Mouse (Mus musculus): ENCODE measurements around the gene Kcna1. TPM values are rescaled to one million over a fixed set of nuclear protein-coding genes. Genes with fewer than 3 reads are reported as not detected.

Gene Kcna1
- polyA plus RNA-seq, 1 experiment from 2014 or later: 0.38 TPM

DNA sequence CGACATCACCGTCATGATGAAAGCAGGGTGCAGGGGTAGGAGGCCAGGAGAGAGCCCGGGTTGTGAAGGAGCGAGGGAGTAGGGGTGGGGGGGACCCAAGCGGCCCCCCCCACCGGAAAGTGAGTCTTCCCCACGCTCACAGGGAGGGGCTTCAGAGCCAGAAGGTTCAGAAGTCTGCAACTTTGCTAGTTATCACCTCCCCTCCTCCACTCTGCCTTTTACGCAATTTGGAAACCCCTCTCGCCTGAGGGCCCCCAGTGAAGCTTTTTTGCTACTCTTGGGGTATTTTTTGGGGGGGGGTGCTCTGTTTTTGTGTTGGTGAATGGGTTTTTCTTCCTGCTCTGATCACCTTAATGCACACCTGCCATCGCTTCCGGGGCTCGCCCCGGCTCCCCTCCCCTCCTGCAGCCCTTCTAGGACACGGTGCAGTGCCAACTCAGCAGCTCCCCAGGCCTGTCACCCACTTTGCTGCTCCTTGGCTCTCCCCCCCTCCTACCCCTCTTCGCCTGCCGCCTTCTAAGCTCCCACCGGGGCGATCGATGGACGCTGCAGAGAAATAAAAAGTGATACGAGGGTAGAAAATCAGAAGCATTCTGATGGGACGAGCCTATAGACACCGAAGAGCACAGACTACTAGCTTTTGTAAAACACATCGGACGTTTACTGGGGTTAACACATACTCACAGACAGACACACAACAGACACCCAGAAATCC lies 2.7 kb downstream of the Kcna1 start:
- no peak overlapping the region for H3K9ac ChIP-seq
- H3K4me3 ChIP-seq (replicated peaks): peak overlapping the region; percentile 45
- H3K4me1 ChIP-seq (replicated peaks): peaks cover 28% of the 10 kb centered on the region
- no peaks in the 10 kb centered on the region for H3K36me3 ChIP-seq
- no peak for ATAC-seq
- H3K27ac ChIP-seq: no peak overlapping the region
- H3K9me3 ChIP-seq: no peaks in the 10 kb centered on the region
- H3K4me2 ChIP-seq (replicated peaks): peak overlapping the region; percentile 97
- H3K27me3 ChIP-seq (replicated peaks): peaks cover 60% of the 10 kb centered on the region
- under 1% methylated on average over 25 of the region's 25 CpGs for WGBS

DNA sequence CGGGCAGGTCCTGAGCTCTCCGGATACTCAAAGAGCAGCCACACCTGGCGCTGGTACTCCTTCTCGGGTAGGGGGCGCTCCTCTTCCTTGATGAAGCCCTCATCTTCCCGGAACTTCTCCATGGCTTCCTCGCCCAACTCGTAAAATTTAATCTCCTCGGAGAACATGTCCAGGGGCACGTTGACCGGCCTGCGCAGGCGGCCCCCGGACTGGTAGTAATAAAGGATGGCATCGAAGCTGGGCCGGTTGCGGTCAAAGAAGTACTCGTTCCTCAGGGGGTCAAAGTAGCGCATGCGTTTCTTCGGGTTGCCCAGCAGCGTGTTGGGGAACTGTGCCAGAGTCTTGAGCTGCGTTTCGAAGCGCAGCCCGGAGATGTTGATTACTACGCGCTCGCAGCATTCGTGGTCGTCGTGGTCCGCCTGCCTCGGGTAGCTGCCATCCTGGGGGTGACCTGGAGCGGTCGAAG lies 3.3 kb downstream of the Kcna1 start:
- peaks cover 62% of the 10 kb centered on the region for H3K27me3 ChIP-seq (replicated peaks)

DNA sequence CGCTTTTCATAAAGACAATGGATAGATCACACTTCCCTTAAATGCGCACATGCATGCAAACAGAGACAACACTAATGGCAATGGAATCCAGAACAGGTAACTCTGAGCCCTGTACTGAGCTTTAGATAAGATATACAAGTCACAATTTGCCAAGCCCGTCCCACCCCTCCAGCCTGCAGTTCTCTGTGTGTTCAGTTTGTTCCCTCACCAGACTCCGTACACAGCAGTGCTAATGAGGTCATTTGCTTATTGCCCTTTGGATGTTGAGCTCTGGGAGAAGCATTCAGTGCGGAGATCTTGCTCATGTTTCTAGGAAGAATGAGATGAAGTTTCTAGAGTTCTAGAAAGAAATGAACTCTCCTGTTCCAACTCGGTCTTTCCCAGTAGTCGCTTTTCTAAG lies 17.7 kb downstream of the Kcna1 start:
- H3K27me3 ChIP-seq (replicated peaks): no peaks in the 10 kb centered on the region
- H3K9me3 ChIP-seq: no peaks in the 10 kb centered on the region
- 0 out of 2 replicates have a peak, but pooled peaks have one; percentile 65 for ATAC-seq
- no peaks in the 10 kb centered on the region for H3K4me1 ChIP-seq (replicated peaks)
- H3K4me2 ChIP-seq (replicated peaks): no peak overlapping the region
- H3K36me3 ChIP-seq: no peaks in the 10 kb centered on the region
- no peak overlapping the region for H3K27ac ChIP-seq
- H3K9ac ChIP-seq: no peak overlapping the region
- WGBS: 68% methylated on average over 7 of the region's 7 CpGs
- no peak overlapping the region for H3K4me3 ChIP-seq (replicated peaks)

More for the DNA sequence above, 3.3 kb downstream of the Kcna1 start:
- peak overlapping the region; percentile 45 for H3K4me3 ChIP-seq (replicated peaks)
- H3K9ac ChIP-seq: no peak overlapping the region
- WGBS: 2% methylated on average over 36 of the region's 36 CpGs
- H3K27ac ChIP-seq: no peak overlapping the region
- peak overlapping the region; percentile 97 for H3K4me2 ChIP-seq (replicated peaks)
- no peaks in the 10 kb centered on the region for H3K9me3 ChIP-seq
- no peak for ATAC-seq
- H3K36me3 ChIP-seq: no peaks in the 10 kb centered on the region
- peaks cover 28% of the 10 kb centered on the region for H3K4me1 ChIP-seq (replicated peaks)

DNA sequence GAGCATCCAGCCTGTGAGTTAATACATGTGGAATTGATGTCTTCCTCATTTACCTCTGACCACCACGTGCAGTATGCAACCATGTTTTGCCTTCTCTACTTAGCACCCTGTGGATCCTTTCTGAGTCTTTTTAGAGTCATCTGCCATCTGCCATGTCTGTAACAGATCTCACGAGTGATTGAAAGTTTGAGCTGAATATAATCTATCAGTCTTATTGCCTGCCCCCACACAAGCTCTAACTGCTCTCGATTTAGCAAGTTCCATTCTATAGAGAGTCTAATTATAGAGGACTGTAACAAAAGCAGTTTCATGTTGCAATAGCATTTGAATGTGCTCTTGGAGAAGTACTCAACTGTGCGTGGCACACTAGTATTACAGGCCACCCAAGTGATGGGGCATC lies 27.7 kb downstream of the Kcna1 start:
- Histone ChIP-seq H3K4me2 (replicated peaks) (no peak overlapping the region), H3K27ac (no peak overlapping the region), H3K36me3 (no peaks in the 10 kb centered on the region), H3K4me3 (replicated peaks) (no peak overlapping the region), H3K9ac (no peak overlapping the region), H3K9me3 (no peaks in the 10 kb centered on the region), H3K27me3 (replicated peaks) (no peaks in the 10 kb centered on the region), H3K4me1 (replicated peaks) (no peaks in the 10 kb centered on the region)
- 90% methylated on average over 4 of the region's 4 CpGs for WGBS
- ATAC-seq: no peak

DNA sequence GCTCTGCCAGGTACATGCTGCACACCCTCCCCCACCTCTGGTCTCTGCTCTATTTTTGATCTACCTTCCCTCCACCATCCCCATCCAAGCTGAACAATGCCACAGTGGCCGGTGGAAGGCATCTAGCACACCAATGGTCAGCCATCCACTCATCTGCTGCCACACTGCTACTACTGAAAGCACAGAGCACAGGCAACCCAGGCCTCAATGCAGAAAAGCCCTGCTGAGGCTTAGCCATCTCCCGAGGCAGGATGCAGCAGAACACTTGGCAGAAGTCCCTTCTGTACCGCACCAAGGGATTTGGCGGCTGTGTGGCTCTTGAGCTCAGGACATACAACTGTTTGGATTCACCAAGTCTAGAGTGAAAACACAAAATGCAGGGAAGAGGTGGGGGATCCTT lies 35.4 kb downstream of the Kcna1 start:
- Histone ChIP-seq H3K4me1 (replicated peaks) (no peaks in the 10 kb centered on the region), H3K27me3 (replicated peaks) (0 out of 2 replicates have a peak, but pooled peaks cover 4% of the 10 kb centered on the region), H3K36me3 (no peaks in the 10 kb centered on the region), H3K27ac (no peak overlapping the region), H3K9me3 (no peaks in the 10 kb centered on the region), H3K4me3 (replicated peaks) (no peak overlapping the region), H3K9ac (no peak overlapping the region), H3K4me2 (replicated peaks) (no peak overlapping the region)
- 68% methylated on average over 4 of the region's 4 CpGs for WGBS
- ATAC-seq: no peak

DNA sequence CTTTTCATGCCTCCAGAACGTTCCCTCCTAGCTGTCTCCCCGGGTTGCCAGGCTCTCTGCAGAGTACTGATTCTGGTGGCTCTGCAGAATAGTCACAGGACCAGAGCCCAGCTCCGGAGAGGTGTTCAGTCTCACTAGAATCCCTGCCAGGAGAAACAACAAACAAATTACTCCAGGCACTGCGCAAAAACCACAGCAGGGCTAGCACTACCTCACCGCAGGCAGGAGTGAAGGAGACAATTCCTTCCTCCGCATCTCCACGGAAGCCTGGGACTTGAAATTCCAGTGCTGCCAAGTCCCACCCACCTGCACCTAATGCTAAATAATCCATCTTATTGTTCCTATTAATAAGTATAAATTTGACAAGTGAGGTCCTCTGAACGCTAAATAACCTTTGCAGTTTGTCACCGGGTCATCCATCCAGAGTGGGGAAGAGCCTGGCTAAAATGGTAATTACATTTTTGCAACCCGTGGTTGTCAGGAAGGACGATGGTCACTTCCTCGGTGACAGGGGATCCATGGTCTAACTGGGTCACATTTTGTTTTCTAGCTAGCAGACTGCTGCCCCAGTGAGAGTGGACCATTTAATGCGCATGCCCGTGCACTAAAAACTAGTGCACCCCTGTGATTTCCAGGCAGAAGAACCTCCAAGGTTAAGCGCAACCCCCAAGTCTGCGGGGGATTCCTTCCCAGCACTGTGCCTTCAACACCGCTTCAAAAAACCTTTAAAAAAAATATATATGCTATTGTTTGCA lies 36.8 kb downstream of the Kcna1 start:
- H3K4me3 ChIP-seq (replicated peaks): no peak overlapping the region
- no peaks in the 10 kb centered on the region for H3K4me1 ChIP-seq (replicated peaks)
- H3K27ac ChIP-seq: no peak overlapping the region
- no peak for ATAC-seq
- 0 out of 2 replicates have a peak, but pooled peaks cover 4% of the 10 kb centered on the region for H3K27me3 ChIP-seq (replicated peaks)
- no peaks in the 10 kb centered on the region for H3K36me3 ChIP-seq
- 69% methylated on average over 17 of the region's 17 CpGs for WGBS
- no peak overlapping the region for H3K4me2 ChIP-seq (replicated peaks)
- H3K9ac ChIP-seq: no peak overlapping the region
- no peaks in the 10 kb centered on the region for H3K9me3 ChIP-seq

DNA sequence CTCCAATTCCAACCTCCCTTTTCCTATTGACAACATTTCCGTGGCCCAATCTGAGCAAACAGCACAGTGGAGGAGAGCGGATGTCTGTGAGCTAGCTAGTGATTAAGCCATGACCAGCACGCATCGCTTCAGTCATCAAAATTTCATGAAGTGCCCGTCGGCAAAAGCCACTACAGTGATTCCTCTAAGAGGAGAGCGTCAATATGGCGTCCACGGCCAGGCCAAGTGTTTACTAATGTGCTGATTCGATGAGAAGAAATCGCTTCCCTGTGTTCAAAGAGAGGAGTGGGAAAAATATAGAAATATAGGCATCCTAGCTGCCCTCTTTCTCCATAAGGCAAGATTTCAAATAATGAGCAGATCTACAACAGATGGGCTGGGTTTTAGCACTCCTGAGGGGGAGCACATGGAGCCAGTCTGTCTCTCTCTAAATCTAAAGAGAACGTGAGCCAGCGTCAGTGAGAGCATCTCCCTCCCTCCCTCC lies 44.3 kb downstream of the Kcna1 start:
- no peak for ATAC-seq
- Histone ChIP-seq H3K4me2 (replicated peaks) (no peak overlapping the region), H3K36me3 (no peaks in the 10 kb centered on the region), H3K27me3 (replicated peaks) (no peaks in the 10 kb centered on the region), H3K27ac (no peak overlapping the region), H3K9me3 (no peaks in the 10 kb centered on the region), H3K9ac (no peak overlapping the region), H3K4me1 (replicated peaks) (no peaks in the 10 kb centered on the region), H3K4me3 (replicated peaks) (no peak overlapping the region)
- 86% methylated on average over 13 of the region's 13 CpGs for WGBS

DNA sequence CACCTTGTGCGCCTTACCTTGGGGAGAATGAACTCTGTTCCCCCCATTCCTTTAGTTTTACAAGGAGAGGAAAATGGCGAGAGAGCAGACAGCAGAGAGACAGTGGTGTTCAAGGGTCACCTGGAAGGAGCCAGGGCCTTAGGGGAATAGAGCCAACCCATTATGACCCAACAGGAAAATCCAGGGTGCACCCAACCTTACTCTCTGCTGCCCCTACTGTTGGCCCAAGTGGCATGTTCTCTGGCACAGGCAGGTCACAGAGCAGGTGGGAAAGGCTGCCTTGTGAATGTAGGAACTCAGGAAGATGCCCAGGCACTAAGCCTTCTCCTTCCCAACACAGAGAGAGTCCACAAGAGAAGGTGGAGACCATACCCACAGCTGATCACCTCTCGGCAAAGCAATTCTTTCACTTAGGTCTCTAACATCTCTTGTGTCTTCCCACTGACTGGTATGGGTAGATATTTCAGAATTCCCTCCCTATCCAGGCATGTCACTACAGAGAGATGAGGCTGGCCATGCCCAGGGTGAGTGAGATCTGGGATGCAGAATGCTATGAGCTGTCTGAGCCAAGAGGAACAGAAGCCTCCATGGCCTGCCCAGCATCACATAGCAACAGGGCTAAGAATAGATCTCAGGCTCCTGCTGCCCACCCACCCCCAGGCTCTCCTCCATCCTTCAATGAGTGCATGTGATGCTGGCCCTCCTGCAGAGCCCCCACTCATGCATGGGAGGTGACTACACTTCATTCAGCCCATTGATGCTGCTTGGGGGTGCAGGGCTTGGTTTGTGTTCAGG lies 46.8 kb downstream of the Kcna1 start:
- H3K4me3 ChIP-seq (replicated peaks): no peak overlapping the region
- no peaks in the 10 kb centered on the region for H3K4me1 ChIP-seq (replicated peaks)
- H3K9me3 ChIP-seq: no peaks in the 10 kb centered on the region
- ATAC-seq: no peak
- no peak overlapping the region for H3K4me2 ChIP-seq (replicated peaks)
- no peaks in the 10 kb centered on the region for H3K36me3 ChIP-seq
- no peak overlapping the region for H3K27ac ChIP-seq
- no peaks in the 10 kb centered on the region for H3K27me3 ChIP-seq (replicated peaks)
- WGBS: 82% methylated on average over 3 of the region's 3 CpGs
- H3K9ac ChIP-seq: no peak overlapping the region

DNA sequence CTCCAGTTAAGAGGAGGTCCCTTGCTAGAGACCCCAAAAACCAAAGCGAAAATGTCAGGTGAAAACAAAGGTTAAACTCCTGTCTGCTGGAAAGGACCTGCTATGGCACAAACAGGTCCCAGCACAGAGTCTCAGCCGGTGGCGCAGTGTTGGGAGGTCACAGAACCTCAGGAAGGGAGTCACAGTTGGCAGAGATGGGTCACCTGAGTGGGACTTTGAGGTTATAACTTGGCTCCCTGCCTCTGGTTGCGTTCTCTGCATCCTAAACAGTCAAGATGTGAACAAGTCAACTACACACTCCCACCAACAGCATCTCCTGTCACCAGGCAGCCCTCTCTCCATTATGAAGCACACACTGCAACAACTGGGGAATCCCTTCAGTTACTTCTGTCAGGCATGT lies 48.4 kb downstream of the Kcna1 start:
- Histone ChIP-seq H3K4me2 (replicated peaks) (no peak overlapping the region), H3K27me3 (replicated peaks) (no peaks in the 10 kb centered on the region)
- WGBS: 90% methylated on average over 4 of the region's 4 CpGs

DNA sequence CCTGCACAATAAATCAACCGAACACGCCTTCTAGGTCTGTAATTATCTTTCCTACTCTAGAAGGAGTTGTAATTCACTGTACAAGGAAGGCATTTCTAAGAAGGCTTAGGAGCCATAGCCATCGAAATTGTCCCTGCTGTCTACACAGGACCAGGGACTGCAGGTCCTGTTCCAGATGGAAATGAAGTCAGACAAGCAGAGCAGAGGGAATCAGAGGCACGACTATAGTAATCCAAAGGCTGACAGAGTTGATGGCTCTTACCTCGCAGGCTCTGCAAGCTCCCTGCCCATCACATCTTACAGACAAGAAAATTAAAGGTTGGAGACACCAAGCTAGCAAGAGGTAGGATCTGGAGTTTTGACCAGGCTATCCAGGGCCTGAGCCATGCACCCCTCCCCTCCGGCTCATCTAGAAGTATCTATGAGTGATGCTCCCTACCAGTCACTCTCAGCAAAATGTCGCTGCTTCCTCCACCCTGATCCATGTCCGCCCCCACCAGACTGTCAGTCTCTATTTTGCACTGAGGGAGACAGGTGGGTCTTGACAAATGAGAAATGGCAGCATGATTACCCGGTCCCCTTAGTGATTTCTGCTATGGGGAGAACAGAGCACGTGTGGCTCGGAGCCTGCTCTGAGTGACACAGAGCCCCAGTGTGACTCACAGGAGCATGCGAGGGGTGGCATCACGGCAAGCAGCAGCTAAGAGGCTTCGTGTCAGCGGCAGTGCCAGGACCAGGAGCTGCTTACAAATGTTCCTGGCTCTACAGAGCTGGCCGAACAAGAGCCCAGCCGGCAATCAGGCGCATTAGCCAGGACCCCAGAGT lies 50.2 kb downstream of the Kcna1 start:
- no peaks in the 10 kb centered on the region for H3K36me3 ChIP-seq
- H3K4me3 ChIP-seq (replicated peaks): no peak overlapping the region
- H3K27me3 ChIP-seq (replicated peaks): no peaks in the 10 kb centered on the region
- no peaks in the 10 kb centered on the region for H3K4me1 ChIP-seq (replicated peaks)
- H3K4me2 ChIP-seq (replicated peaks): no peak overlapping the region
- H3K9me3 ChIP-seq: no peaks in the 10 kb centered on the region
- H3K27ac ChIP-seq: no peak overlapping the region
- H3K9ac ChIP-seq: no peak overlapping the region
- 77% methylated on average over 18 of the region's 18 CpGs for WGBS
- no peak for ATAC-seq

More for the DNA sequence above, 48.4 kb downstream of the Kcna1 start:
- Histone ChIP-seq H3K36me3 (no peaks in the 10 kb centered on the region), H3K27ac (no peak overlapping the region), H3K4me1 (replicated peaks) (no peaks in the 10 kb centered on the region), H3K9ac (no peak overlapping the region), H3K9me3 (no peaks in the 10 kb centered on the region), H3K4me3 (replicated peaks) (no peak overlapping the region)
- no peak for ATAC-seq

DNA sequence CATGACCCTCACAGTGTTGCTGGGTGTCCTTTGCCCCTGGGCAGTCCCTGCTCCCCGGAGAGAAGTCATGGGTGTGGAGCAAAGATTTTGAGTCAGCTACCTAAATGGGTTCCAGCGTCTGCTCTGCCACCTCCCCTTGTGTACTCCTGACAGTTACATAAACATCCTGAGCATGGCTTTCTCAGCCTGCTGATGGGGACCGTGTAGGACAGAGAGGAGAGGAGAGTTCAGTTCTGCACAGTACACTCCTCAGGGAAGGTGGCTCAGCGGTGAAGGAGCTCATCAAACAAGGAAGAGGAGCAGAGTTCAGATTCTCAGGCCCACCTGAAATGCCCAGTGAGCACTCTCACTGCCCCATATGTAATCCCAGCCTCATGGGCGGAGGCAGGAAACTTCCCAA lies 51.1 kb downstream of the Kcna1 start:
- no peak overlapping the region for H3K4me3 ChIP-seq (replicated peaks)
- no peaks in the 10 kb centered on the region for H3K27me3 ChIP-seq (replicated peaks)
- no peak overlapping the region for H3K9ac ChIP-seq
- no peaks in the 10 kb centered on the region for H3K9me3 ChIP-seq
- no peaks in the 10 kb centered on the region for H3K4me1 ChIP-seq (replicated peaks)
- H3K4me2 ChIP-seq (replicated peaks): no peak overlapping the region
- no peak overlapping the region for H3K27ac ChIP-seq
- no peak for ATAC-seq
- no peaks in the 10 kb centered on the region for H3K36me3 ChIP-seq
- WGBS: 30% methylated on average over 5 of the region's 5 CpGs

Data from intestine, embryonic 15.5 days (tissue).